Mouse (Mus musculus): ENCODE measurements around the gene Pacsin1. TPM values are rescaled to one million over a fixed set of nuclear protein-coding genes. Genes with fewer than 3 reads are reported as not detected.

Pacsin1 gene
- 1.4 and 1.7 TPM in 2 replicates for polyA plus RNA-seq (2016; fragmentation: Nextera tagmentation; extraction: Ambion mirVana)

DNA sequence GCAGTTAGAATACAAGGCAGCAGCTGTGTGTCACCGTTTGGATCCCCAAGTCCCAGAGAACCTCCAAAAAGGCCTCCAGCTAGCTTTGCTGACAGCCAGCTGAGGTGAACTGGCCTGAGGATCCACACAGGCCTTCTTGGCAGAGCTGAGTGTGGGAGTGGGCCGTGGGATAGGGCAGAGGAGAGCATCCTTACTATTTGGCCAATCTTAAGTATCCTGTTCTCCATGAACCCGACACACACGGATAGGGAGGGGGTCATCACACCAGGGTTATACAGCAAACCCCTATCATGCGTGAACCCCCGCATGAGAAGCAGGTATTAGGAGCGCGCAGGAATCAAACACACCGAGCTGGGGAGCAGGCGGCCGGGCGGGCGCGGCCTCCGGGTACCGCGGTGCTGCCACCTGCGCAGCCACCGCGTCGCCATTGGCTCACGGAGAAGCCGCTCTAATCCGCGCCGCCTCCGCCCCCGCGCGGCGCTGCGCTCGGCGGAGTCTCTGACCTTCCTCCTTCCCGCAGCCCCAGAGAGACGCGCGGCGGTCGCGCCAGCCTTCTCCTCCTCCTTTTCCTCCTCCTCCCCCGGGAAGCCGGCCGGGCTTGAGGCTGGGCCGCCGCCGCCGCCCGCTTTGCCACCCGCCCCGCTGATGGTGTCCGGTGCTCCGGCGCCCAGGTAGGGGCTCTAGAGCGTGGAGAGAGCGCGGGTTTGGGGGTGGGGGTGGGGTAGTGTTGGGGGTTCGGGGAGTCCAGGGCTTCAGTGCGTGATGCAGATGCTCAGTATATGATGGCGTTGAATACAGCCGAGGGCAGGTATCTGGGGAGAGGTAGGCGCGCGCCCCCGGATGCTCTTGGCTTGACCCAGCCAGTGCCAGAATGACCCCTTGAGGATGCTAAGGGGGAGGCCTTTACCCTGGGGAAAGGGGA is at the start of gene Pacsin1:
Pacsin1 (plus strand) TSS at position 421 of the 922 bp plus-strand sequence.
- Histone ChIP-seq H3K4me2 (peak within 1 kb of the TSS; percentile 88), H3K36me3 (no peaks in the 10 kb centered on the region), H3K27me3 (replicated peaks) (peaks cover 43% of the 10 kb centered on the region), H3K27ac (ENCODE audit: poor library complexity, severe bottlenecking) (no peak within 1 kb of the TSS), H3K9ac (peak within 1 kb of the TSS; percentile 61), H3K4me1 (replicated peaks) (peaks cover 16% of the 10 kb centered on the region), H3K9me3 (replicated peaks) (peaks cover 13% of the 10 kb centered on the region), H3K4me3 (peak within 1 kb of the TSS; percentile 56)
- WGBS: 2% methylated on average over 58 of the region's 65 CpGs
- peak; percentile 10 for ATAC-seq (ENCODE audit: insufficient number of reproducible peaks, low FRiP score)

DNA sequence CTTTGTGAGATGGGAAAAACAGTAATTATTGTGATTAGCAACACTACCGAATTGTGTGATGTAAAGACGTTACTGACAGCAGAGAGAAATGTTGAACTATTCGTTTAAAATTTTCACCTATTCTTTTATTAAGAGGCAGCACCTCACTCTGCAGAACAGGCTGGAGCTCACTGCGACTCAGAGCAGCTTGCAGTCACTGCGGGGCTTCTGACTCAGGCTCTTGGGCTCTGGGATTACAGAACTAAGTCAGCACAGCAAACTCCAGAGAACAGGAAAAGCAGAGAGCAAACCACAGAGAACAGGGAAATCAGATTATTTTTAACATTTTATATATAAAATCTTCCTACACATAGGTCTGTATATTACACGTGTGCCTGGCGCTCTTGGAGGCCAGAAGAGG is 45.7 kb upstream of the Pacsin1 start:
- no peaks in the 10 kb centered on the region for H3K27me3 ChIP-seq (replicated peaks)
- H3K4me3 ChIP-seq: no peak overlapping the region
- WGBS: 89% methylated on average over 7 of the region's 7 CpGs
- no peaks in the 10 kb centered on the region for H3K9me3 ChIP-seq (replicated peaks)
- no peak overlapping the region for H3K9ac ChIP-seq
- ATAC-seq (ENCODE audit: insufficient number of reproducible peaks, low FRiP score): no peak
- H3K4me1 ChIP-seq (replicated peaks): peaks cover 70% of the 10 kb centered on the region
- H3K36me3 ChIP-seq: peaks cover 8% of the 10 kb centered on the region; the same call in 1 of the 2 replicates
- H3K27ac ChIP-seq (ENCODE audit: poor library complexity, severe bottlenecking): no peak overlapping the region
- H3K4me2 ChIP-seq: no peak overlapping the region

DNA sequence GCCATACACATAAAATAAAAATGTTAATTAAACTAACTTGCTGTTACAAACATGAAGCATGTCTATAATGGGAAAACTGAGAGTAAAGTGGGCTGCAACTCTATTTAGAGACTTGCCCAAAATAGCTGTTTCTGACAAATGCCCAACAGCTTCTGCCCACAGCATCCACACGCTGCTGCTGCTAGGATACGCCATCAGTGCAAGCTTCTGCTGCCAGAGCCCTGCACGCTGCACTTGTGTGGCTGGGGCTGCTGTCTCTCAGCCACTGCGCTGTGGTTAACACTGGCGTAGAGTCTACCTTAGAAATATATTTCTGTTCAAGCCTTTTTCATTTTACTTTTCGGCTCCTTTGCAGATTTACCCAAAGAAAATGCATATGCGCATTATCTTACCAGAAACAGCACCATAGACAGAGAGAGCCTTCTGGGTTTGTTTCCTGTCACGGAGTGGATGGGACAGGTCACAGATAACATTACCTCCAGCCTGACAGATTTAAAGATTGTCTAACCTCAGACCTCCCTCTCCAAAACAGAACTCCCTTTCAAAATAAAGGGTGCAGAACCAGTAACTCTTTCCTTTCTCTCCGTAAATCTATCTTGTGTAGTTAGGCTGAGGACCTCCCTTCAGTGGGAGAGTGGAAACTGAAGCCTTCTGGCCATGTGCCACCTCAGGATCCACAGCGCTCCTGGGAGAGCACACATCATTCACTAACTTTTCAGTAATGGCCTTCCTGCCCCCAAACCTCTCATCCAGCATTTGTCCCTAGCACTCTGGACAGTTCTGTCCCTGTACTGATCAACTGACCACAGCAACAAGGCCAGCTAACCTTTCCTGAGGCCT is 44.4 kb upstream of the Pacsin1 start:
- H3K36me3 ChIP-seq: peaks cover 8% of the 10 kb centered on the region; the same call in 1 of the 2 replicates
- 51% methylated on average over 10 of the region's 10 CpGs for WGBS
- no peaks in the 10 kb centered on the region for H3K9me3 ChIP-seq (replicated peaks)
- H3K9ac ChIP-seq: no peak overlapping the region
- no peaks in the 10 kb centered on the region for H3K27me3 ChIP-seq (replicated peaks)
- no peak overlapping the region for H3K4me3 ChIP-seq
- no peak overlapping the region for H3K4me2 ChIP-seq
- peak overlapping the region; percentile 36 for H3K27ac ChIP-seq (ENCODE audit: poor library complexity, severe bottlenecking)
- H3K4me1 ChIP-seq (replicated peaks): peaks cover 70% of the 10 kb centered on the region
- ATAC-seq (ENCODE audit: insufficient number of reproducible peaks, low FRiP score): no peak

DNA sequence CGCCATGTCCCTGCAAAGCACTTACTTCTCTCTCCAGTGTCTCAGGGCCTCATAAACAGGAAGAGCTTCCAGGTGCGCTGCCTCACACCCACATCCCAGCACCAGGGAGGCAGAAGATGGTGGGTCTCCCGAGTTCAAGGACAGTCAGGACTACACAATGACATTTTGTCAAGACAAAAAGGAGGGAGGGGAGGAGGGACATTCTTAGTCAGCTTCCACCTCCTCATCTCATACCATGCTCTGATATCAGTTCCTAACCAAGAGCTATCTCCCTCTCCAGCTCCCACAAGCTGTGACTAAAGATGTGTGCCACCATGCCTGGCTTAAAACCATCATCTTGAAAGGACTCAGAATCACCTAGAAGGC is 43.8 kb upstream of the Pacsin1 start:
- H3K4me1 ChIP-seq (replicated peaks): peaks cover 64% of the 10 kb centered on the region
- H3K4me2 ChIP-seq: no peak overlapping the region
- H3K9ac ChIP-seq: 0 out of 2 replicates have a peak overlapping the region, but pooled peaks have one; percentile 37

DNA sequence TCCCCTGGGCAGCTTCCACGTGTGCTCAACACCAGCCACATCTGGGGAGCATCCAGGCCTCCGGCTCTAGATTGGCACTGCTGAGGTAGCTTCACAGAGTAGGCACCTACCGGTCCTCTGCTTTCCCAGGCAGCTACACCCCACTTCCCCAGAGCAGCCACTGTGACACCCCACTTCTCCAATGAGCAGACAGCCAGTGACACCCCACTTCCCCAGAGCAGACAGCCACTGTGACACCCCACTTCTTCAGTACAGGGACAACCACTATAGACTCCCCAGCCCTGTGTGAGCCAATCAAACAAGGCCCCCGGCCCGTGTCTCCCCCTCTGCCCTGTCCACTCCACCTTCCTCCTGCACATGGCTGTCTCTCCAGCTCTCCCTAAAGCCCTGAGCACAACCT is 43.3 kb upstream of the Pacsin1 start:
- Histone ChIP-seq H3K9me3 (replicated peaks) (no peaks in the 10 kb centered on the region), H3K4me2 (no peak overlapping the region), H3K4me3 (no peak overlapping the region), H3K9ac (0 out of 2 replicates have a peak overlapping the region, but pooled peaks have one; percentile 37), H3K36me3 (peaks cover 9% of the 10 kb centered on the region; the same call in 1 of the 2 replicates), H3K27me3 (replicated peaks) (no peaks in the 10 kb centered on the region), H3K4me1 (replicated peaks) (peaks cover 59% of the 10 kb centered on the region), H3K27ac (ENCODE audit: poor library complexity, severe bottlenecking) (0 out of 2 replicates have a peak overlapping the region, but pooled peaks have one; percentile 3)
- 73% methylated on average over 5 of the region's 5 CpGs for WGBS
- no peak for ATAC-seq (ENCODE audit: insufficient number of reproducible peaks, low FRiP score)

More for the DNA sequence above, 43.8 kb upstream of the Pacsin1 start:
- 46% methylated on average over 3 of the region's 3 CpGs for WGBS
- Histone ChIP-seq H3K4me3 (no peak overlapping the region), H3K27ac (ENCODE audit: poor library complexity, severe bottlenecking) (no peak overlapping the region), H3K36me3 (peaks cover 8% of the 10 kb centered on the region; the same call in 1 of the 2 replicates), H3K9me3 (replicated peaks) (no peaks in the 10 kb centered on the region), H3K27me3 (replicated peaks) (no peaks in the 10 kb centered on the region)
- no peak for ATAC-seq (ENCODE audit: insufficient number of reproducible peaks, low FRiP score)

DNA sequence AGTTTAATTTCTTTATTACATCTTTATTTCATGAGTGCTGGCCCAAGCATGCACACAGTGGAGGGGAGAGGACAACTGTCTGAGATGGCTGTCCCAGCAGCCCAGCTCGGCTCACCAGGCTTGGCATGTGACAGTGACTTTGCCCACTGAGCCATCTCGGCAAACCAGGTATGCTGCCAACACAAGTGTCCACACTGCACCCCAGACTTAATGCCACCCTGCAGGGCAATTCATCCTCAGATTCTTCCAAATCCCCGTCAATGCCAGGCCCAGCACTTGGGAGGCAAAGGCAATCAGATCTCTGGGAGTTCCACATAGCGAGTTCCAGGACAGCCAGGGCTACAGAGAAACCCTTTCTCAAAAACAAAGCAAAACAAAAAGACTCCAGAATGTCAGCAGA is 42.3 kb upstream of the Pacsin1 start:
- Histone ChIP-seq H3K36me3 (peaks cover 19% of the 10 kb centered on the region), H3K4me3 (no peak overlapping the region), H3K4me2 (no peak overlapping the region), H3K9ac (no peak overlapping the region), H3K27ac (ENCODE audit: poor library complexity, severe bottlenecking) (no peak overlapping the region), H3K27me3 (replicated peaks) (no peaks in the 10 kb centered on the region), H3K4me1 (replicated peaks) (peaks cover 59% of the 10 kb centered on the region), H3K9me3 (replicated peaks) (peaks cover 5% of the 10 kb centered on the region; the same call in 1 of the 2 replicates)
- no peak for ATAC-seq (ENCODE audit: insufficient number of reproducible peaks, low FRiP score)
- 86% methylated on average over 4 of the region's 4 CpGs for WGBS

DNA sequence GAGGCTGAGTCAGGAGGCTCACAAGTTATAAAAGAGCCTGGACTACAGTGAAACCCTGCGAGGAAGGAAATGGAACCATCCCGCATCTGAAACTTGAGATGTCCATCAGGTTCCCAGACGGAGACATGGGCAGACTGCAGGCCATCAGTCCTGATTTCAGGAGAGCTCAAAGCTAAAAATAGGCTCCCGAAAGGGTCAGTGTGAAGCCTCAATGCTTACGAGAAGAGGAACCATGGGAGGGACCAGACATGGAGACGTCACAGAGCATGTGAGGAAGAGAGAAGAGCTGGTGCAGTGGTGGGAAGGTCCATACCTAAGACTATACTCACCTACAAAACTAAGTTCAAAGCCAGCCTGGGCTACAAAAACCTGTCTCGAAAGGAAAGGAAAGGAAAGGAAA is 39.9 kb upstream of the Pacsin1 start:
- Histone ChIP-seq H3K4me3 (no peak overlapping the region), H3K9me3 (replicated peaks) (peaks cover 5% of the 10 kb centered on the region; the same call in 1 of the 2 replicates), H3K27ac (ENCODE audit: poor library complexity, severe bottlenecking) (peak overlapping the region; percentile 46; the same call in 1 of the 2 replicates), H3K4me1 (replicated peaks) (peaks cover 67% of the 10 kb centered on the region), H3K9ac (no peak overlapping the region), H3K27me3 (replicated peaks) (no peaks in the 10 kb centered on the region), H3K36me3 (peaks cover 22% of the 10 kb centered on the region), H3K4me2 (peak overlapping the region; percentile 22)
- no peak for ATAC-seq (ENCODE audit: insufficient number of reproducible peaks, low FRiP score)
- WGBS: 34% methylated on average over 7 of the region's 7 CpGs

DNA sequence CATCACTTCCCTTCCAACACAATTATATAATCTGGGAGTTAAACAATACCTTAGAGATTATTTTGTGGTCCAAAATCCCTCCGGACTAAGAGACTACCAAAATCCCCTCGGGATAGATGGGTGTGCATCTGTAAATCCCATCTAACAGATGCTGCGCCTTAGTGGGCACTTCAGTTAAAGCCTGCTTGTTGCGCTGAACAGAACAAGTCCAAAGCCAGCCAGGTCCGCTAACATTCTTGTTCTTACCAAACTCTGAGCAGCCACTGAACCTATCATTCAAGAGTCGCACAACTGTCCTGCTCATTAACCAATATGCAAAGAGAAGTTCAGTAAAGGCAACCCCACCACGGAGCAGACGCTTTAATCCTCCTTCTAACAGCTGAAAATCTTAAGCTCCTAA is 34.1 kb upstream of the Pacsin1 start:
- H3K9me3 ChIP-seq (replicated peaks): peaks cover 5% of the 10 kb centered on the region; the same call in 1 of the 2 replicates
- WGBS: 43% methylated on average over 8 of the region's 8 CpGs
- peaks cover 18% of the 10 kb centered on the region for H3K36me3 ChIP-seq
- H3K4me2 ChIP-seq: peak overlapping the region; percentile 83
- peak overlapping the region; percentile 40 for H3K9ac ChIP-seq
- H3K4me1 ChIP-seq (replicated peaks): peaks cover 30% of the 10 kb centered on the region
- ATAC-seq (ENCODE audit: insufficient number of reproducible peaks, low FRiP score): no peak
- H3K27me3 ChIP-seq (replicated peaks): no peaks in the 10 kb centered on the region
- peak overlapping the region; percentile 98 for H3K4me3 ChIP-seq
- peak overlapping the region; percentile 62 for H3K27ac ChIP-seq (ENCODE audit: poor library complexity, severe bottlenecking)

DNA sequence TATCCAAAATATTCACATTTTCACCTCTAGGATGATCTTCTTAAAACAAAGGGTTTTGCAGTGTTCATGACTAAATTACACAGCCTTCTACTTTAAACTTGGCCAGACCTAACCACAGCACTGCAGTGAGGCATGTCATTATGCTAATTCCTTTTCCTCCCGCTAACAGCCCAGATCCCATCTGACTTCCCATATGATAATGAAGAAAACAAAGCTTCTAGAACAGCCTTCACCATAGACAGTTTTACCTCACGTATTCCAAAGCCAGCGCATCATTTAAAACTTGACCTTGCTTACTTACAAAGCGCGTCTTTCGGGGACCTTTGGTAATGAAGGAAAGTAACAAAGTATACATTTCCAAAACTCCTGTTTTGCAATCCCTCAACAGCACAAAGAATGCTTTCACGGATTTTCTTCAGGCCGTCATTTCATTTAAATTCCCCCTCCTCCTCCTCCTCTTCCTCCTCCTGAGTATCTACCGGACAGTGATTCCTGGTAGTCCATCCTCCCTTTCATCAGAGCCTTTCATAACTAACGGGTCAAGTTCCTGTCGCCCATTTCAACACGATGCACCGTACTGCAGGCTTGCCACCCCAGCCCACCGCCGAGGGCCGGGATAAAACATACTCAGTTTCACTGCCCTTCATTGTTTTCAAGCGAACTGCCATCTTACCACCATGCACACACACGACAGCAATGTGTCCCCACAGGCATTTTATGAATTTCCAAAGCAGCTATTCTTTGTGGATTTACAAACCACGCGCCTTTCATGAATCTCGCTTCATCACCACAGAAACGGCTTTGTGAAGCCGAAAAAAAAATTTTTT is 33.4 kb upstream of the Pacsin1 start:
- Histone ChIP-seq H3K27ac (ENCODE audit: poor library complexity, severe bottlenecking) (peak overlapping the region; percentile 96), H3K27me3 (replicated peaks) (no peaks in the 10 kb centered on the region), H3K9me3 (replicated peaks) (peaks cover 5% of the 10 kb centered on the region; the same call in 1 of the 2 replicates), H3K9ac (peak overlapping the region; percentile 99), H3K4me2 (peak overlapping the region; percentile 83), H3K36me3 (peaks cover 17% of the 10 kb centered on the region), H3K4me1 (replicated peaks) (peaks cover 35% of the 10 kb centered on the region), H3K4me3 (peak overlapping the region; percentile 98)
- WGBS: 4% methylated on average over 23 of the region's 23 CpGs
- no peak for ATAC-seq (ENCODE audit: insufficient number of reproducible peaks, low FRiP score)

Measured in heart, embryonic 12.5 days (tissue).